Mouse (Mus musculus) cerebellum, adult 2 months (tissue): ENCODE data around the gene Cdhr1. TPM values are rescaled to one million over a fixed set of nuclear protein-coding genes. Genes with fewer than 3 reads are reported as not detected.
A peak's percentile ranks its signal among the peaks of the same experiment; 100 is the strongest.

Source experiments
- DNase-seq, 2 experiments: peaks; one replicate each; pipeline ENCODE4 v3.0.0; 2021
- H3K27ac ChIP-seq: fragments of 200-500 bp; 2 replicates; pipeline ENCODE4 v1.5.1; 2012; ENCODE audit warnings: low read length, control low read depth, inconsistent platforms; ENCODE audit not compliant: insufficient read depth
- H3K27me3 ChIP-seq: fragments of 200-500 bp; 2 replicates; pipeline ENCODE4 v1.6.1; 2012; ENCODE audit warnings: inconsistent platforms, mild to moderate bottlenecking, low read length, moderate library complexity; ENCODE audit not compliant: control insufficient read depth, insufficient read depth
- H3K4me1 ChIP-seq: fragments of 200-500 bp; 2 replicates; pipeline ENCODE4 v1.6.1; 2011; ENCODE audit warnings: low read length; ENCODE audit not compliant: control insufficient read depth, insufficient read depth
- H3K4me3 ChIP-seq: fragments of 200-500 bp; replicated peaks from 2 replicates; pipeline ENCODE3; 2011; ENCODE audit warnings: mild to moderate bottlenecking, low read depth, low read length, control low read depth; ENCODE audit not compliant: insufficient read depth
- CTCF ChIP-seq: fragments of 200-500 bp; IDR thresholded peaks from 2 replicates; pipeline ENCODE4 v1.5.1; 2011; ENCODE audit warnings: low read depth, mild to moderate bottlenecking, control low read depth, low read length, moderate library complexity, borderline replicate concordance; ENCODE audit not compliant: insufficient read depth
- POLR2A ChIP-seq: fragments of 200-500 bp; IDR thresholded peaks from 2 replicates; pipeline ENCODE4 v1.6.1; 2011; ENCODE audit warnings: low read length, control low read depth, borderline replicate concordance; ENCODE audit not compliant: insufficient read depth
- WGBS: fragments of 180-500 bp; shearing (Covaris S2); methylation state at CpG from one replicate; pipeline ENCODE4 v1.1.7; 2018; 5-methylcytosine and 5-hydroxymethylcytosine counted together
- polyA plus RNA-seq: library from polyadenylated mRNA; depleted of rRNA; stranded (reverse); fragments of >200 nt; gene quantifications from 2 replicates; pipeline ENCODE4 v1.2.3, GENCODE M21; 2012

Cdhr1 gene
- polyA plus RNA-seq, 1 experiment, result 1.1 TPM

DNA sequence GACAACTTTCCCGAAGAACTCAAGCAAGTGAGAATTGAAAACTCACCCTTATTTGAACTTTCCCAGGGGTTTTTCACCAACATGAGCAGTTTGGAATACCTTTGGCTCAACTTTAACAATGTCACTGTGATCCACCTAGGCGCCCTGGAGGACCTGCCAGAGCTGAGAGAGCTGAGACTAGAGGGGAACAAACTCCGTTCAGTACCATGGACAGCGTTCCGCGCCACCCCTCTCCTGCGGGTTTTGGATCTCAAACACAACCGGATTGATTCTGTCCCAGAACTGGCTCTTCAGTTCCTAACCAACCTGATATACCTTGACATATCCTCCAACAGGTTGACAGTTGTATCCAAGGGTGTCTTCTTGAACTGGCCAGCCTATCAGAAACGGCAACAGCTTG is 29.6 kb downstream of the Cdhr1 start:
- 19% methylated on average over 9 of the region's 9 CpGs for WGBS
- Histone ChIP-seq H3K27ac (no peak overlapping the region), H3K4me3 (no peak overlapping the region), H3K4me1 (no peaks in the 10 kb centered on the region), H3K27me3 (no peaks in the 10 kb centered on the region; the same call in 1 of the 2 replicates)
- DNase-seq, result no peak
- no peak for TF ChIP-seq POLR2A
- no peak for TF ChIP-seq CTCF

DNA sequence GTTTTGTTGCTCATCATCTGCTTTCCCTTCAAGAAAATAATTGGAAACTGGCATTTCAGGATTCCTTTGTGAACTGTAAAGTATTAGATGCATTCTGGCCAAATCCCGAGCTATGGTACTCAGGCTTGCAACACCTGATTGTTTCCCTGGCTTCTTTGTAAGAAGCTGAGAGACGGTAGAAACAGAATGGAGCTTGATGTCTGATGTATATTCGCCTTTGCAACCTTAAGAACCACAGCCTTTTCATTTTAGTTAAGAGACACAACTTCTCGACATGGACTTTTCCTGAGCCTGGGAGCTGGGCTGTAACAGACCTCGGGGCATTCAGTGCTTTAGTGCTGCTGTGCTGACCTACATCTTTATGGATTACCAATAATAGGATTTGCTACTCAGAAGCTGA is 30.5 kb downstream of the Cdhr1 start, which contains the start of gene Lrit2:
Lrit2 (plus strand) TSS at position 301 of the 400 bp plus-strand sequence.
- Histone ChIP-seq H3K4me3 (no peak within 1 kb of the TSS), H3K27ac (no peak within 1 kb of the TSS), H3K4me1 (no peaks in the 10 kb centered on the region), H3K27me3 (no peaks in the 10 kb centered on the region; the same call in 1 of the 2 replicates)
- 79% methylated on average over 5 of the region's 5 CpGs for WGBS
- TF ChIP-seq CTCF (no peak), POLR2A (no peak)
- no peak for DNase-seq

DNA sequence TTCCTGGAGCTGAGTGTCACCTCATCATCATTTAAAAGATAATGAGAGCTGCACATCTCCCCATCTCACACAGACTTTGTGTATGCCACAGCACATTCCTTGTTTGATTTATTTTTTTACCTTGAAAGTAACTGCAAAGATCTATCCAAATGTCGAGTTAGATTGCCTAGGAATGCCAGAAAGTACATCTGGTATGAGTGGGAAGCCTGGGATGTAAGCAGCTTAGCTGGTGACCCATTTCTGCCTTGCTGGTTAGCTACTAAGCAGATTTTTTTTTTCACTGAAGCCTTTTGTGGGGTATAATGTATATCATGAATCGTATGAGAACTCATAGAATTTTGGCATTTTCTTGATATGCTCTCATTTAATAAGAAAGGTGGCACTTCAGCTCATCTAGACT is 31.5 kb downstream of the Cdhr1 start:
- TF ChIP-seq POLR2A (no peak), CTCF (no peak)
- 53% methylated on average over 2 of the region's 2 CpGs for WGBS
- Histone ChIP-seq H3K4me3 (no peak overlapping the region), H3K27ac (no peak overlapping the region), H3K27me3 (no peaks in the 10 kb centered on the region; the same call in 1 of the 2 replicates), H3K4me1 (no peaks in the 10 kb centered on the region)
- DNase-seq, result no peak

DNA sequence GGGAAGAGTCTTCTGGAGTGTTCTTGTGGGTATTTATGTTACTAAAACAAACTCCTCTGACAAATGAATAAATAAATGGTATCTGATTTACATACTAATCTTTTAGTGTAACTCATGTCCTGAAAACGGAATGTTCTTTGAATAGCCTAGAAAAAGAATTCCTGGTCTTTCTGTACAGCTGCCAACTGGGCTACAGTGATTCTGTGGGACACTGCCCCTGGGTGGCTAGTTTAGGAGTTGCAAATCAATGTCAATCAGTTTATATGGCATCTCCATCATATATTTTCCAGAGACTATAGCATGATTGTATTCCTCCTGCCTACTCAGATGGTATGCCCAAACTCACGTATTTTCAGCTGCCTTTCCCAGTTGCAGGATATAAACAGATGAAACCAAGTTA is 33.3 kb downstream of the Cdhr1 start:
- Histone ChIP-seq H3K27me3 (no peaks in the 10 kb centered on the region; the same call in 1 of the 2 replicates), H3K4me3 (no peak overlapping the region), H3K4me1 (no peaks in the 10 kb centered on the region), H3K27ac (no peak overlapping the region)
- DNase-seq, result no peak
- WGBS, result 41% methylated on average over 2 of the region's 2 CpGs
- TF ChIP-seq POLR2A (no peak), CTCF (no peak)

- 22% methylated on average over 1 of the region's 1 CpGs for WGBS
- no peaks in the 10 kb centered on the region for H3K27me3 ChIP-seq
- H3K4me1 ChIP-seq, result no peaks in the 10 kb centered on the region
- TF ChIP-seq CTCF, result no peak
- TF ChIP-seq POLR2A, result no peak
- DNase-seq, result no peak
- H3K4me3 ChIP-seq, result no peak within 1 kb of the TSS
- no peak within 1 kb of the TSS for H3K27ac ChIP-seq
Observed at GRCm38 (mm10) chr14:37048914-37049410, 49.2 kb downstream of the Cdhr1 start, which contains the start of gene Rgr. Gene Rgr, minus strand, starts transcription at chr14:37048964.

DNA sequence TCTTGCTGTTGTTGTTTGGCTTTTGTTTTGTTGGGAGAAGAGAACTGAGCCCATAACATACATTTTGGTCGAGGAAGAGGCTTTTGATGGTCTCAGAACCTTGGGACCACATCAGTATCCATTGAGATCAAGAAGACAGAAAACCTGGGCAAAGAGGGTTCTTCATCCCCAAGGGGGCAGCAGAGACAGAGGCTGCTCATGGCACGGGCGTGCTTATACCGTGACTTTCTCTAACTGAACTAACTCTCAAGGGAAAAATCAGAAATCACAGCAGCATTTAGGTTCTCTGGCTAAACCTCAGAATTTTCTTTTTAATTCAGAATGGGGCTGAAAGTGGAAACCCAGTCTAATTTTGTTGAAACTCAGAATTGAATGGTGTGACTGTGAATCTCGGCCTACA is 63.7 kb downstream of the Cdhr1 start:
- H3K4me3 ChIP-seq, result no peak overlapping the region
- DNase-seq, result no peak
- H3K27ac ChIP-seq, result no peak overlapping the region
- WGBS, result 51% methylated on average over 5 of the region's 5 CpGs
- TF ChIP-seq CTCF, result no peak
- H3K27me3 ChIP-seq, result no peaks in the 10 kb centered on the region
- H3K4me1 ChIP-seq, result no peaks in the 10 kb centered on the region

DNA sequence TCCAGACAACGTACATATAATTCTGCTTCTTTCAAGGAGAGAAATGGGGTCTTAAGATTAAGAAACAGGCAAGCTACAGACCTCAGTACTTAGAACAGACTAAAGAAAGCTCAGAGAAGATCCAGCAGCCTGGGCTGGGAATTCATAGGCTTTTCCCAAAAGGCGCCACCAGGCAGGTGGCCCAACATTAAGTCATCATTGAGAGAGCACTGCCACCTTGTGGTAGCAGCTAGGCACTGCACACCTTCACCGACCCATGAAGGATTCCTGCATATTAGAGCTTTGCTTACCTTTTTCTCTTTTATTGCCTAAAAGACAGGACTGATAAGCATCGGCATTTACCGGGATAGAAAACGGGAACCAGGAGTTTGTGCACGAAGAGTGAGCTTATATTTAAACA is 64.9 kb downstream of the Cdhr1 start:
- Histone ChIP-seq H3K4me3 (no peak overlapping the region), H3K27ac (no peak overlapping the region), H3K27me3 (no peaks in the 10 kb centered on the region), H3K4me1 (no peaks in the 10 kb centered on the region)
- 2% methylated on average over 7 of the region's 7 CpGs for WGBS
- TF ChIP-seq POLR2A, result no peak
- TF ChIP-seq CTCF, result peak; percentile 98
- peak; percentile 68 to 80 for DNase-seq

DNA sequence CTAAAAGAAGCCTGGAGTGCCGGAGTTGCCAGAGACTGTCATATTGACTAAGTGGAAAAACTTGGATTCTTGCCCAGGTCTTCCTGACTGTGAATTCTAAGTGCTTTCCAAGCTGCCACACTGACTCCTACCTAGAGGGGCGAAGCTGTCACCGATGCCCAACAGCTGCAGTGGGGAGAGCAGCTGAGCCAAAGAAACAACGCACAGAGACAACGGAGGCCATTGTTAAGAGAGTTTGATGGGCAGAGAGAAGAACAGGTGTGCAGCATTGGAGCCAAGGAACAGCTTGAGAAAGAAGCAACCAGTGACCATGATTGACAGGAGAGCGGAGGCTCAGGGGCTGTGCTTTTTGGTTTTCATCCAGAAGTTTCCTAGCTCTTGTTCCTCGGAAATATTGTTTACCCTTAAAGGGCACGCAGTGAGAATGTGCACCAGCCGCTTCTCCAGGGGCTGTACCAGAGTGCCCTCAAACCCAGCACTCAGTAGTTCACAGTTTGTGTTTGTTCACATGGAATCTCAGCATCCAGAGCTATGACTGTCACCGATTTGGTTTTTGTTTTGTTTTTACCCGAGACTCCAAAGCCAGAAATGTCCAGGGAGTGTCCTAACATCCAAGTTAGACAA is 65.6 kb downstream of the Cdhr1 start:
- Histone ChIP-seq H3K27me3 (no peaks in the 10 kb centered on the region), H3K4me3 (no peak overlapping the region), H3K27ac (no peak overlapping the region), H3K4me1 (no peaks in the 10 kb centered on the region)
- peak; percentile 13 to 18 for DNase-seq
- no peak for TF ChIP-seq CTCF
- TF ChIP-seq POLR2A, result no peak
- WGBS, result 4% methylated on average over 11 of the region's 11 CpGs
